Mouse (Mus musculus): ENCODE measurements at regions not wholly inside any gene's neighbourhood (a gene's known extent, or its start where the extent isn't known, plus 50 kb on each side); places are given as distances from the start of the nearest gene placed in this dataset.

DNA sequence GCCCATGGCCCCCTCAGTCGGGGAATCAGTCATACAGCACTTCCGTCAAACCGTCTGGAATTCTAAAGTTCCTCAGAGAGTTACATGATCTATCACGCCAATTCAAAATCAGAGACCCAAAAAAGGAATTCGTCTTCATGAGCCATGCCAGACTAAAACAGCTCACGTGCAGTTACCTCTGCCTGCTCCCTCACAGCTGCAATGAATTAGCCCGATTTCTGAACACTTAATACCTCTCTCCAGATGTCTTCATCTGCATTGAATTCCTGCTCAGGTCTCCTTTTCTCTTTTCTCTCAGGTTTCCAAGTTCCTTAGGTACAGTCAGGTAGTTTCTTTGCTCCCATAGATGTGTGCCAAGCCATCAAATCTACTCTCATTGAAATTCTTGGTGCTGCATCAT, 192.4 kb upstream of the Lrig3 start:
- Histone ChIP-seq H3K36me3 (no peaks in the 10 kb centered on the region), H3K27ac (replicated peaks) (no peak overlapping the region), H3K27me3 (replicated peaks) (no peaks in the 10 kb centered on the region), H3K9ac (no peak overlapping the region), H3K9me3 (no peaks in the 10 kb centered on the region), H3K4me3 (no peak overlapping the region), H3K4me1 (no peaks in the 10 kb centered on the region), H3K4me2 (no peak overlapping the region)
- 70% methylated on average over 7 of the region's 7 CpGs for WGBS
- no peak for ATAC-seq (ENCODE audit: extremely low read depth, insufficient number of reproducible peaks, low FRiP score, low TSS enrichment)

DNA sequence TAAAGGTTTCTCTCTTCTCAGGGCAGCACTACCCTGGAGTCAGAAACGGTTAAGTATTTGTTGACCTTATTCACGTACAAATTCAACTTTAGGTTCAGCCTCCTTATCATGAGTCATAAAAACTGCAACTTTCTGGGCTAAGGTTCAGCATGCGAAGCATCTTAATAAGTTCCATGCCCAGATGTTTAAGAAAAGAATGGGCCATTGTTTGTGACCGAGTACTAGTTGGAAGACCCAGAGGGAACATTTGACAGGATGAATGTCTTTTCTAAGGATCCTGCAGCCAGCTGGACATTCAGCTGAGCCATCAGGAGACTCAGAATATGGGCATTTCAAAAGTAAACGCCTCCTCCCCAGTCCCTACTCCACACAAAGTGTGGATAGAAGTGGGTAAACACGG, 183.5 kb upstream of the Lrig3 start:
- 62% methylated on average over 6 of the region's 6 CpGs for WGBS
- no peaks in the 10 kb centered on the region for H3K9me3 ChIP-seq
- H3K9ac ChIP-seq = no peak overlapping the region
- H3K36me3 ChIP-seq = no peaks in the 10 kb centered on the region
- H3K4me2 ChIP-seq = no peak overlapping the region
- H3K27me3 ChIP-seq (replicated peaks) = peaks cover 5% of the 10 kb centered on the region; the same call in 1 of the 2 replicates
- H3K4me1 ChIP-seq = peaks cover 23% of the 10 kb centered on the region
- no peak overlapping the region for H3K27ac ChIP-seq (replicated peaks)
- H3K4me3 ChIP-seq = no peak overlapping the region
- no peak for ATAC-seq (ENCODE audit: extremely low read depth, insufficient number of reproducible peaks, low FRiP score, low TSS enrichment)

DNA sequence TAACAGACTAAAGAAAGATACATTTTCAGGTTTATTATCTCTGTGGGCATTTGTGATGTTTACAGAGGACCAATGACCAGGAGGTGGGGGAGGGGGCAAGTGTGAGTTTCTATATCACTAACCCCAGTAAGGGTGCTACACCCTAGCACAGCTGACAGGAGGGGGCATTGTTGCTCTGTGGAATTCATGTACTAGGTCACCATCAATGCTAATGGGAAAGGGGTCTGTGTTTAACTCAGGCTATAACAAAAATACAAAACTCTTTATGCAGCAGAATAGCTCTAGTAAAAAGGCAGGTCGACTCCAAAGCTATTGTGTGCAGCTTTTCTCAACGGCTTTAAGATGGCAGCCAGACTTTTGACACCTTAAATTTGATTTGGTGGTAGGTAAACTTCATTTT, 181.1 kb upstream of the Lrig3 start:
- 6% methylated on average over 2 of the region's 2 CpGs for WGBS
- no peaks in the 10 kb centered on the region for H3K36me3 ChIP-seq
- H3K4me2 ChIP-seq = peak overlapping the region; percentile 79
- no peak for ATAC-seq (ENCODE audit: extremely low read depth, insufficient number of reproducible peaks, low FRiP score, low TSS enrichment)
- H3K9me3 ChIP-seq = no peaks in the 10 kb centered on the region
- no peak overlapping the region for H3K9ac ChIP-seq
- no peak overlapping the region for H3K27ac ChIP-seq (replicated peaks)
- H3K4me3 ChIP-seq = no peak overlapping the region
- peaks cover 23% of the 10 kb centered on the region for H3K4me1 ChIP-seq
- H3K27me3 ChIP-seq (replicated peaks) = peaks cover 6% of the 10 kb centered on the region; the same call in 1 of the 2 replicates

DNA sequence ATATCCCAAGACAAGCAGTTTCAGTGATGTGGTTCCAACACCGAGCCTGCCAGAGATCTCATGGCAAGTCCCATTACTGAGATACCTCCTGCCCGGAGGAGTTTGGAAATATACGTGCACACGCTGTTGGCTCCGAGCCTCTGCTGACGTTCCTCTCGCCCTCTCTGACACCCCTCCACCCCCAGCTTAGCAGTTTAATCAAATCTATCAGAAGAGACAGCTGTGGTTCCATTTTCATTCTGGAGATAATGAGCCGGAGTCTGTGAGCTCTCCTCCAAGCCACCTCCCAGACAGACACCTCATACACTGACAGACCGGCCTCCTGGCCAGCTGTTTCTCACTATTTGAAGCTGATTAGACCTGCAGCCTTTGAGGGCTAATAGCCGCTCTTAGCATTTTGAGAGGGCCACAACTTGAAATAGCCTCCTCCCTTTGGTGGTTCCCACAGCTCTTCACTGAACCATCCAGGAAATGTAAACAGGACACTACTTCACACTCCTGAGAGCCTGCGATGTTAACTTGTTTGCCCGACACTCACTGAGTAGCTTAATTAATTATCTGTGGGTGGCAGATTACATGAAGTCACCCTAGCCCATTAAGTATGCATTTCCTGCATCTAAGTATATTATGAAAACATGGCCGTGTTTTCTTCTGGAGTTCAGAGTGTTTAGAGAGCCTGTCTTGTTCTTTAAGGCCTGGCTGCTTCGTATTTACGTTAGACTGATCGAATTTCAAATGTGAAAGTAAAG, 180.3 kb upstream of the Lrig3 start:
- H3K9me3 ChIP-seq = no peaks in the 10 kb centered on the region
- H3K4me2 ChIP-seq = peak overlapping the region; percentile 79
- H3K36me3 ChIP-seq = no peaks in the 10 kb centered on the region
- H3K27ac ChIP-seq (replicated peaks) = peak overlapping the region; percentile 33; the same call in 1 of the 2 replicates
- H3K4me3 ChIP-seq = peak overlapping the region; percentile 47
- peaks cover 7% of the 10 kb centered on the region; the same call in 1 of the 2 replicates for H3K27me3 ChIP-seq (replicated peaks)
- 6% methylated on average over 16 of the region's 16 CpGs for WGBS
- H3K9ac ChIP-seq = peak overlapping the region; percentile 51; the same call in 1 of the 2 replicates
- peaks cover 23% of the 10 kb centered on the region for H3K4me1 ChIP-seq
- ATAC-seq (ENCODE audit: extremely low read depth, insufficient number of reproducible peaks, low FRiP score, low TSS enrichment) = no peak

DNA sequence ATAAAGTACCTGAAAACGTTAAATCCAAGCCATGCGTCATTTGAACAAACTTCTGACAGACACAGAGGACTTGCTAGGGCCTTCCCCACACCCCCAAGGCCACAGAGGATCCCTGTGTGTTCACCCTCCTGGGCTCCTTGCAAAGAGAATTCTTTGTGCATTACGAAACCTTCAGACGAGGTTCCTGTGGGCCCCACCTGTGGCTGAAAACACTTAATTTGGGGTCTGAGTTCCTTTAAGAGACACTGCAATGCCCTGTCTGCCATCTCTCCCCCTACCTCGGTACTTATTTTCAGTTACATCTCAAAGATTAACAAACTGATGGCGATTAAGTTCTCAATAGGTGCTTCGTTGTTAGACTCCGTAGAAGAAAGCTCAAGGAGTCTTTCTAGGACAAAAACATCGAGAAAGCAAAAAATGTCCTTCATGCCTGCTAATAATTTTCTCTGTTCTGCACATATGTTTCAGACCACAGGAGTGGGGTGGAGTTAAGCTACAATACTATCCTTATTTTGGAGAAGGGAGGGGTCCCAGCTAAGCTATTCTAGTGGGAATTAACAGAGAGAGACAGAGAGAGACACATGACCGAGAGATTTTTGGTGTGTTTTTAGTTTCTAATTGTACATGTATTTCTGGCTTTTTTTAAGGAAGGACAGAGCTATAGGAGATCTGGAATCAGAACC, 179.6 kb upstream of the Lrig3 start:
- 11% methylated on average over 10 of the region's 10 CpGs for WGBS
- Histone ChIP-seq H3K9ac (peak overlapping the region; percentile 51), H3K4me2 (peak overlapping the region; percentile 79), H3K27ac (replicated peaks) (peak overlapping the region; percentile 33), H3K9me3 (no peaks in the 10 kb centered on the region), H3K4me1 (peaks cover 23% of the 10 kb centered on the region), H3K27me3 (replicated peaks) (peaks cover 7% of the 10 kb centered on the region; the same call in 1 of the 2 replicates), H3K36me3 (no peaks in the 10 kb centered on the region), H3K4me3 (peak overlapping the region; percentile 47)
- no peak for ATAC-seq (ENCODE audit: extremely low read depth, insufficient number of reproducible peaks, low FRiP score, low TSS enrichment)

DNA sequence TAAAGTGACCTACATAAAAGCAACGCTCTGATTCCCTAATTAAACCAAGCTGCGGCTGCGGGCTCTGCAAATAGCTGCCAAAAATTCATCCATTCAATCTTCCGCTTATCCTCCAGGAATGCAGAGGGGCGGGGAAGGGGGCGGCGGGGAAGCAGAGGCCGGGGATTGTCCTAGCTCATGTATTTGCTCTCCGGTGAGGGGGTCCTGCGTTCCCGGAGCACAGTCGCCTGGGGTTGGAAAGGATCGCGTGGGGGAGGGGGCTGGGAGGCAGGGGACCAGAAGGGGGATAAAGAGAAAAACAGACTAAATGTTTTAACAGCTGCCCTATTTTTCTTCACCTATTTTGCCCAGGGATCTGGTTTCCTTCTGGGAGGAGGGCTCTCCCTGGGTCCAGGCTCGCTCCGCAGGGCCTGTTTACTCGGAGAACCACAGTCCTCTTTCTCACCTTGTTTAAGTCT, 179.1 kb upstream of the Lrig3 start:
- 1% methylated on average over 17 of the region's 17 CpGs for WGBS
- Histone ChIP-seq H3K36me3 (no peaks in the 10 kb centered on the region), H3K27me3 (replicated peaks) (peaks cover 7% of the 10 kb centered on the region; the same call in 1 of the 2 replicates), H3K9ac (peak overlapping the region; percentile 51), H3K4me2 (peak overlapping the region; percentile 79), H3K4me1 (peaks cover 23% of the 10 kb centered on the region), H3K27ac (replicated peaks) (peak overlapping the region; percentile 33), H3K9me3 (no peaks in the 10 kb centered on the region), H3K4me3 (peak overlapping the region; percentile 47)
- ATAC-seq (ENCODE audit: extremely low read depth, insufficient number of reproducible peaks, low FRiP score, low TSS enrichment) = no peak

DNA sequence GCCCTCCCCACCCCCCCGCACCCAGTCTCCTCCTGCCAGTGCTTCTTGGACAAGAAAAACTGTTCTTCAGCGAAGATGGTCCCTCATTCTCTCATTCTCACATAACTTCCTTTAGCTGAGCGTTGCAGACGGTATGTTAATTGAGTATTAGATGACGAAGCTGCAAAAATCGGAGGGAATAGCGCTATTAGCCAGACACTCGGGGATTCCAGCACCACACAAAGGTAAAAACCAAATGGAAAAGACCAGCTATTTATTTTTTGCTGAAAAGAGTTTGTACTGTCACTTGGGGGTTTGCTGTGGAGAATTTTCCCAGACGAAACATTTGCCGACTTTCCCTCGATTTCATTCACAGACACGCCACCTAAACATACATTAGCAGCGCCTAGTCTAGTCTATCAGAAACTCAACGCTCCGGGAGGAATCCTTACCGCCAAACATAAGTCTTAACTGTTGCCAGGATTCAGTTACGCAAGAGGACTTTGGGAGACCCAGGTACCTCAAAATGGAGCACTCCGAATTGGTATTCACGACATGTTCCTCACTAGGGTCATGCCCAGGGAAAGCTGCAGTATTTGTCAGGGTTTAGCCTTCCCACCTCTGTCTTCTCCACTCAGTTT, 178.4 kb upstream of the Lrig3 start:
- no peaks in the 10 kb centered on the region for H3K9me3 ChIP-seq
- peak overlapping the region; percentile 79 for H3K4me2 ChIP-seq
- peak overlapping the region; percentile 47 for H3K4me3 ChIP-seq
- no peaks in the 10 kb centered on the region for H3K36me3 ChIP-seq
- H3K27me3 ChIP-seq (replicated peaks) = peaks cover 7% of the 10 kb centered on the region; the same call in 1 of the 2 replicates
- 34% methylated on average over 19 of the region's 19 CpGs for WGBS
- no peak for ATAC-seq (ENCODE audit: extremely low read depth, insufficient number of reproducible peaks, low FRiP score, low TSS enrichment)
- H3K27ac ChIP-seq (replicated peaks) = peak overlapping the region; percentile 33
- H3K4me1 ChIP-seq = peaks cover 23% of the 10 kb centered on the region
- H3K9ac ChIP-seq = peak overlapping the region; percentile 51

DNA sequence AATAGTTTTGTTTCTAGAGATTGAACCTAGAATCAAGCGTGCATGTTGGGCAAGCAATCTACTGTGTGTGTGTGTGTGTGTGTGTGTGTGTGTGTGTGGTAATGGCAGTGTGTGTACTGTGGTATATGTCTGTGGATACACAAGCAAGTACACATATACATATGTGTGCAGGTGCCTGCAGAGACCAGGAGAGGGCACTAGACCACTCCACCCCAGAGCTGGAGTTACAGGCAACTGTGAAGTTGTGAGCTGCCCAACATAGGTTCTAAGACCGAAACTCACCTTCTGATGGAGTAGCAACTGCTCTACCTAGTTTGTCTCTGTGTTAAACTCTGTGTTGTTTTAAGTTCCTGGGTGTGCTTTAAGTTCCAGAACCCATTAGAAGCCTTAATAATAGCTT, 177.7 kb upstream of the Lrig3 start:
- Histone ChIP-seq H3K4me1 (peaks cover 23% of the 10 kb centered on the region), H3K4me2 (no peak overlapping the region), H3K9ac (no peak overlapping the region), H3K4me3 (no peak overlapping the region), H3K27me3 (replicated peaks) (peaks cover 4% of the 10 kb centered on the region; the same call in 1 of the 2 replicates), H3K27ac (replicated peaks) (no peak overlapping the region), H3K9me3 (no peaks in the 10 kb centered on the region), H3K36me3 (no peaks in the 10 kb centered on the region)
- ATAC-seq (ENCODE audit: extremely low read depth, insufficient number of reproducible peaks, low FRiP score, low TSS enrichment) = no peak
- 88% methylated on average over 2 of the region's 2 CpGs for WGBS

DNA sequence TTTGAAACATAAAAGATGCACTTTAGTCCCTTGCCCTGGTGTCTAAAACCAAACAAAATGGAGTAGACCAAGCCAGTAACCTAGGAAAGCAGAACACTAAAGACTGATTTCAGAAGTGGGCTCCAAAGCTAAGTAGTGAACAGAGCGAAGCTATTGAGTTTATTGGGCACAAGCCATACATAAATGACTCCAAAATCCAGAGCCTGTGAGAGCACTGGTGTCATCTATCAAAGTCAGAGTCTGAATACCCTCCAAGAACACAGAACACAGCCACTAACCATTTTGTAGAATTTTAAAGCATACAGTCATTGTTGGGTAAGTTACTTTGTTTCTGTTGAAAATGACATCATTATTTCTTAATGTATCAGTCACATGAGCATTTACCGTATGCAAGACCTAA, 175.0 kb upstream of the Lrig3 start:
- H3K9ac ChIP-seq = no peak overlapping the region
- no peaks in the 10 kb centered on the region for H3K36me3 ChIP-seq
- no peak for ATAC-seq (ENCODE audit: extremely low read depth, insufficient number of reproducible peaks, low FRiP score, low TSS enrichment)
- 0 out of 2 replicates have a peak, but pooled peaks cover 3% of the 10 kb centered on the region for H3K27me3 ChIP-seq (replicated peaks)
- no peak overlapping the region for H3K4me3 ChIP-seq
- 83% methylated on average over 2 of the region's 2 CpGs for WGBS
- H3K4me1 ChIP-seq = peaks cover 13% of the 10 kb centered on the region
- H3K27ac ChIP-seq (replicated peaks) = no peak overlapping the region
- H3K4me2 ChIP-seq = no peak overlapping the region
- no peaks in the 10 kb centered on the region for H3K9me3 ChIP-seq

DNA sequence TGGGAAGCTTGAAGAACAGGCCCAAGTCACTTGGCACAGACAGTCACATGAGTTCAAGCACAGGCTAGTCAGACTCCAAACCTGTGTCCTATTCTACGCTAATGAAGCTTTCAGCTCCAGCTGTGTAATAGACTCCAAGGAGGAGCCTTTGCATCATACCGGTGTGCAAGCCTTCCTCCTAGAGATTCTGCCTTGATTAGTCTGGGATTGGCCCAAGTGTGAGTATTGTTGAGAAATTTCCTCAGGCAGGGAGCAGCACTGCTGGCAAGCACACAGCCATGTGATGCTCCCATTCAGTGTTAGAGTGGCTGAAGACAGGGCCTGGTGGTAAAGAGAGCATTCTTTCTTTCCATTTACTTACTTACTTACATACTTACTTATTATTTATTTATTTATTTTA, 171.5 kb upstream of the Lrig3 start:
- H3K36me3 ChIP-seq = no peaks in the 10 kb centered on the region
- H3K4me2 ChIP-seq = no peak overlapping the region
- 0 out of 2 replicates have a peak, but pooled peaks cover 6% of the 10 kb centered on the region for H3K27me3 ChIP-seq (replicated peaks)
- peaks cover 3% of the 10 kb centered on the region; the same call in 1 of the 2 replicates for H3K4me1 ChIP-seq
- WGBS = 78% methylated on average over 2 of the region's 2 CpGs
- no peak overlapping the region for H3K27ac ChIP-seq (replicated peaks)
- no peaks in the 10 kb centered on the region for H3K9me3 ChIP-seq
- no peak overlapping the region for H3K9ac ChIP-seq
- no peak overlapping the region for H3K4me3 ChIP-seq
- ATAC-seq (ENCODE audit: extremely low read depth, insufficient number of reproducible peaks, low FRiP score, low TSS enrichment) = no peak

DNA sequence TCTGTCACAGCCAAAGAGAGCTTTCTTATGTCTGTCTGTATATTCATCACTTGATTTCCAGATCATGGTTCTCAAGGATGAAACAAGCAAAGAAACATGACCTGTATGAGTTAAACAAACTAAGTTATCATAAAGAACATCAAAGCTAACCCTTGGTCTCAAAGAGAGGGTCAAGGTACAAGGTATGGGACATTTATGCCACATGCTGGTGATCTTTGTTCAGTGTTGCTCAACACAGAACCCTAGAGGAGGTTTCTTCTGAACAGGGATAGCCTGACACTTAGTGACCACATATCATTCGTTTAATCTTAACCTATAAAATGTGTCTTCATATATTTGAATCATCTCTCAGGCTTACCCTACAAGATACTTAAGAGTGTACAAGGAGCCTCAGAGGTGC, 170.6 kb upstream of the Lrig3 start:
- no peak for ATAC-seq (ENCODE audit: extremely low read depth, insufficient number of reproducible peaks, low FRiP score, low TSS enrichment)
- Histone ChIP-seq H3K27ac (replicated peaks) (no peak overlapping the region), H3K4me1 (peaks cover 3% of the 10 kb centered on the region; the same call in 1 of the 2 replicates), H3K36me3 (no peaks in the 10 kb centered on the region), H3K27me3 (replicated peaks) (0 out of 2 replicates have a peak, but pooled peaks cover 4% of the 10 kb centered on the region), H3K4me2 (no peak overlapping the region), H3K4me3 (no peak overlapping the region), H3K9me3 (no peaks in the 10 kb centered on the region), H3K9ac (no peak overlapping the region)
- 81% methylated on average over 1 of the region's 1 CpGs for WGBS

Data from heart, embryonic 13.5 days (tissue).